Mouse (Mus musculus) ovary, postnatal 14 days (tissue): ENCODE results near the gene Rps27.

Experiments
- DNase-seq: peaks from one replicate; pipeline ENCODE4 v3.0.0; 2022; ENCODE audit warnings: low spot score

Gene Rps27

GRCm38 (mm10) chr3:90231507-90232333, 18.3 kb upstream of the Rps27 start, which contains the start of gene Jtb:
TSS of gene Jtb (plus strand) at chr3:90231597.
- peak; percentile 81 for DNase-seq

GRCm38 (mm10) chr3:90231075-90231474, 17.6 kb upstream of the Rps27 start:
- no peak for DNase-seq

GRCm38 (mm10) chr3:90224331-90224730, 10.9 kb upstream of the Rps27 start:
- DNase-seq = no peak

GRCm38 (mm10) chr3:90222941-90223340, 9.5 kb upstream of the Rps27 start:
- no peak for DNase-seq

- DNase-seq = no peak
Measured at GRCm38 (mm10) chr3:90222455-90222854, 9.0 kb upstream of the Rps27 start.

- no peak for DNase-seq
Measured at GRCm38 (mm10) chr3:90221123-90221522, 7.7 kb upstream of the Rps27 start.

- peak; percentile 73 for DNase-seq
Measured at GRCm38 (mm10) chr3:90220531-90220951, 7.1 kb upstream of the Rps27 start.

GRCm38 (mm10) chr3:90220088-90220487, 6.6 kb upstream of the Rps27 start:
- DNase-seq = no peak

- no peak for DNase-seq
Measured at GRCm38 (mm10) chr3:90215825-90216380, 2.5 kb upstream of the Rps27 start.

- DNase-seq = no peak
Measured at GRCm38 (mm10) chr3:90213956-90214684, 669 bp upstream of the Rps27 start.

GRCm38 (mm10) chr3:90212723-90213122, 728 bp downstream of the Rps27 start:
- no peak for DNase-seq

GRCm38 (mm10) chr3:90211475-90212398, 1.7 kb downstream of the Rps27 start:
- no peak for DNase-seq

- DNase-seq = no peak
Measured at GRCm38 (mm10) chr3:90209908-90210566, 3.4 kb downstream of the Rps27 start.

GRCm38 (mm10) chr3:90208662-90209061, 4.8 kb downstream of the Rps27 start:
- no peak for DNase-seq

GRCm38 (mm10) chr3:90204582-90204981, 8.9 kb downstream of the Rps27 start:
- DNase-seq = no peak

- DNase-seq = no peak
Measured at GRCm38 (mm10) chr3:90203619-90204018, 9.8 kb downstream of the Rps27 start.

- DNase-seq = no peak
Measured at GRCm38 (mm10) chr3:90202884-90203283, 10.6 kb downstream of the Rps27 start.

GRCm38 (mm10) chr3:90197548-90197947, 15.9 kb downstream of the Rps27 start:
- DNase-seq = no peak

- no peak for DNase-seq
Measured at GRCm38 (mm10) chr3:90195644-90196043, 17.8 kb downstream of the Rps27 start.

- no peak for DNase-seq
Measured at GRCm38 (mm10) chr3:90194759-90195158, 18.7 kb downstream of the Rps27 start.

GRCm38 (mm10) chr3:90190859-90191510, 22.5 kb downstream of the Rps27 start:
- no peak for DNase-seq
